Mouse (Mus musculus) monocyte, adult 2 months (primary cell): ENCODE measurements around the gene Plekhn1.

Experiments used
- DNase-seq, 2 experiments: peaks; one replicate each; pipeline ENCODE4 v3.0.0; 2022; ENCODE audit warnings: low spot score in 2 of 2, low read depth in 1 of 2

Plekhn1 gene

GRCm38 (mm10) chr4:156234701-156235213, at the start of gene Plekhn1:
Plekhn1 (minus strand) TSS chr4:156234857.
- no peak for DNase-seq

GRCm38 (mm10) chr4:156255078-156255839, 20.6 kb upstream of the Plekhn1 start, which contains the start of gene Samd11:
Samd11 (minus strand) TSS chr4:156255657.
- no peak for DNase-seq

- DNase-seq = no peak
Measured at GRCm38 (mm10) chr4:156254361-156255077, 19.9 kb upstream of the Plekhn1 start.

DNA sequence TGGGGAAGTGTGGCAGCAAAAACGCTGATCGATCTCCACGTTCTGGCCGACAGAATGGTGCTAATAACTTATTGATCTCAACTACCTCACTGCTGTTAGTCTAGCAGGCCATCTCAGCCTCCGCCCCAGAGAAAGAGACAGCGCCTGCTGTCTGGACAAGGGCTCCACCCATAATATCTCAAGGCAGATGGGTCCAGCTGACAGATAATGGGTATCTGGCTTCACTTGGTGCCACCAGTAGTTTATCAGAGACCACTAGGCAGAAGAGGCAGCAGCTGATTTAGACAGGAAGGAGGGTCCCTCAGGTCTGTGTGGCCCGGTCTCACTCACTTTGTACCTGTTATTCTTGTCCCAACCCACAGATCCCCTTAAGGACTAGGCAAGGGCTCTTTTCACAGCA, 18.4 kb upstream of the Plekhn1 start:
- DNase-seq = no peak

DNA sequence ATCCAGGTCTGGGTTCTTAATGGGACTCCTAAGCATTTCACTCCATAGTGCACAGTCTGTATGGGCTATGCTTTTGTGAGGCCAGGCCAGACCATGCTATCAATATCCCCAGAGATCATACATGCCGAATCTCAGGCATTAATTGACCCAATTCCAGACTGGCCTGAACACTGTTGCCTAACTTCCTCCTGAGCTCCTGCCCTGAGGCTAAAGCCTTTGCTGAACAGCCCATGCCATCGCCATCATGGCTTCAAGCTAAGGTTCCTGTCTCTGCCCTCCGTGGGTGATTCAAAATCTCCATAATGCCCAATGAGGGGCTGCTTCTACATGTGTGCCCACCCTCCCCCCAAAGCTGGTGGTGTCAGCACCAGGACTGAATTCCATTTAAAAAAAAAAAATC, 18.0 kb upstream of the Plekhn1 start:
- no peak for DNase-seq

GRCm38 (mm10) chr4:156252140-156252539, 17.5 kb upstream of the Plekhn1 start:
- no peak for DNase-seq

DNA sequence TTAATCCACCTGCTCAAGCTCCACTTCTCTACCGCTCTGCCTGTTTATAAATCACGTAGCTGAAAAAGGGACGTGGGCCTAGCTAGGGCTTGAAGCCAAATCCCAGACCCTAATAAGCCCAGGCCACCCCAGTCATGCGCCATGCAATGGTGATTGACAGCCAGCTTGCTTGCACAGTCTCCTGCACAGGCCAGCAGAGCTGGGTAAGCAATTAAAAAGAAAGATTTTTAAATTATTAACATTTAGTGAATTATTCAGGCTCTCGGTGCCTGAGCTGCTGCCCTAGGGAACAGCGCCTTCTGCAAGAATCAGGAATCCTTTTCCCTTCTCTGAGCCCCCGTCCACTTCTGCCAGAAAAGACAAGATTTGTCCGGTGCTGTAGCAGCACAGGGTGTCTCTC, 16.4 kb upstream of the Plekhn1 start:
- DNase-seq = no peak

- DNase-seq = no peak
Measured at GRCm38 (mm10) chr4:156249567-156249966, 14.9 kb upstream of the Plekhn1 start.

DNA sequence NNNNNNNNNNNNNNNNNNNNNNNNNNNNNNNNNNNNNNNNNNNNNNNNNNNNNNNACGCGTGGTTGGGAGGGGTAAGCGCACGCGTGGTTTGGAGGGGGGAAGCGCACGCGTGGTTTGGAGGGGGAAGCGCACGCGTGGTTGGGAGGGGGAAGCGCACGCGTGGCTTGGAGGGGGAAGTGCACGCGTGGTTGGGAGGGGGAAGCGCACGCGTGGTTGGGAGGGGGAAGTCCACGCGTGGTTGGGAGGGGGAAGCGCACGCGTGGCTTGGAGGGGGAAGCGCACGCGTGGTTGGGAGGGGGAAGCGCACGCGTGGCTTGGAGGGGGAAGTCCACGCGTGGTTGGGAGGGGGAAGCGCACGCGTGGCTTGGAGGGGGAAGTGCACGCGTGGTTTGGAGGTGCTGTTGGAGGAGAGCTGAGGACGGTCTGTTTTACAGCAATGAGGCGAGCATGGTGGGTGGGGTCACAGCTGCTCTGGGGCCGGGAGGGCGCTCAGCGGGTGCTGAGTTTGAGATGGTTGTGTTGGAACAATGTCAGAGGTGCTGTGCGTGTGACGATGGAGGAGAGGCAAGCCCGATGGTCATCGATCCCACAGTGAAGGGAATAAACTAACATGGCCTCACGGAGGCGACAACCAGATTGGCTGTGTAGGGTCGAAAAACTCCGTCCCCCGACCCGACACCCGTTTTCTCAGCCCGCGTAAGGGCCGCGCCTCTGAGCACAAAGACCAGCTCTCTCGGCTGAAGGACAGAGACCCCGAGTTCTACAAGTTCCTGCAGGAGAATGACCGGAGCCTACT, 2.2 kb upstream of the Plekhn1 start:
- DNase-seq = no peak

DNA sequence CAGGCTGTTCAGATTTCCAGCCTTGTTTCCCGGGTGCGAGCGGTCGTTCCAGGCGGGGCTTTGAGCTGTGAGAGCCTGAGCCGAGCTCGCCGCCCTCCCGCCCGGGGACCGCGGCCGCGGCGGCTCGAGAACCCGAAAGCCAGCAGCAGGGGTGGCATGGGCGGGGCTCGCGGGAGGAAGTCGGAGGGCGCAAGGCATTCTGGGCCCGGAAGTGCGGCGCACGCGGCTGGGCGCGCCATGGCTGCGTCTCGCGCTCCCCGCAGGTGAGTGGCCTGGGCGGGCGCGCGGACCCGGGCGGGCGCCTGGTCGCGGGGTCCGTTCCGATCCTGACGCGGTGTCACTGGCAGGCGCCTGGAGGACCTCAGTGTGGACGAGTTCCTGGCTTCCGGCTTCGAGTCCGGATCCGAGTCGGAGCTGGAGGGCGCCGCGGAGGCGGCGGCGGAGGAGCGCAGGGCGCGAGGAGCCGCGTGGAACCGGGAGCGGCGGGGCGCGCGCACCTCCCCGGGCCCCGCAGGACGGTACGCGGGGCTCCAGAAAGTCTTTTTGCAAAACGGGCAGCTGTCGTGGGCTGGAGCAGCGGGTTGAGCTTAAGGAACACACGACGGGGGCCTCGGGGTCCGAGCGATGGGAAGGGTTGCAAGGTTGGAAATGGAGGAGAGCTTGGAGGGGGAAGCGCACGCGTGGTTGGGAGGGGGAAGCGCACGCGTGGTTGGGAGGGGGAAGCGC, 1.3 kb upstream of the Plekhn1 start, which contains the start of gene Noc2l:
Noc2l (plus strand) TSS at position 203 of the 726 bp plus-strand sequence.
- DNase-seq = peak; percentile 65 to 79

DNA sequence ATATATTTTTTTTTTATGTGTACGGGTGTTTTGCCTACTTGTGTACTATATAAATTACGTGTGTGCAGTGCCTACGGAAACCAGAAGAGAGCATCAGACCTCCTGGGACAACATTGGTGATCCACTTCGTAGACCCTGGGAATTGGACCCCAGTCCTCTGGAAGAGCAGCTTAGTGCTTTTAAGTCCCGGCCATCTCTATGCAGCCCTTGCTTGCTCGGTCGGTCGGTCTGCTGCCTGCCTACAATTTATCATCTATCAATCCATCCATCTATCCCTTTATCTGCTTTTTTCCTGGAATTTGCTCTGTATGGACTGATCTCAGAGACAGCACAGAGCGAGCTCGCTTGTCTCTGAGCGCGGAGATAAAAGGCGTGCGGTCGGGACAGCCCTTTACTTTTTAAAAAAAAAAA, 708 bp upstream of the Plekhn1 start:
- no peak for DNase-seq

DNA sequence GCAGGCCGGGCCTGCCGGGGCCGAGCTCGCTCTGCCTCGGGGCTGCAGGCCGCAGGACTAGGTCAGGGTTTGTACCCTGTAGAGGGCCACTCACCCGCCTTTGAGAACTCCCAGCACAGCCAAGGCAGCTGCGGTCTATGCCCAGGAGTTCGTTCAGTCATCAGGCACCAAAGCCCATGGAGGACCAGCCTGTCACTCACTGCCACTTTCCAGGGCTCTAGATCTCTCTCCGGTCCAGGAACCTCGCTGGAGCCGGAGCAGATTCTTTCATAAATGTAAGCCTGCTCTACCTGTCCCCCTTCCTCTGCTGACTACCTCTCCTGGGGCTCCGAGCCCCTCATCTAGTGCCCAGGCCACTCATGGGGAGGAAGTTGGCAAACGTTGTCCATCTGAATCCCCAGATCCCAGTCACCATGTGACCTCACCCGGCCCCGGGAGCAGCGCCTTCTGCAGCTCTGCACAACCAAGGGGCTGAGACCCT, 596 bp downstream of the Plekhn1 start:
- no peak for DNase-seq

DNA sequence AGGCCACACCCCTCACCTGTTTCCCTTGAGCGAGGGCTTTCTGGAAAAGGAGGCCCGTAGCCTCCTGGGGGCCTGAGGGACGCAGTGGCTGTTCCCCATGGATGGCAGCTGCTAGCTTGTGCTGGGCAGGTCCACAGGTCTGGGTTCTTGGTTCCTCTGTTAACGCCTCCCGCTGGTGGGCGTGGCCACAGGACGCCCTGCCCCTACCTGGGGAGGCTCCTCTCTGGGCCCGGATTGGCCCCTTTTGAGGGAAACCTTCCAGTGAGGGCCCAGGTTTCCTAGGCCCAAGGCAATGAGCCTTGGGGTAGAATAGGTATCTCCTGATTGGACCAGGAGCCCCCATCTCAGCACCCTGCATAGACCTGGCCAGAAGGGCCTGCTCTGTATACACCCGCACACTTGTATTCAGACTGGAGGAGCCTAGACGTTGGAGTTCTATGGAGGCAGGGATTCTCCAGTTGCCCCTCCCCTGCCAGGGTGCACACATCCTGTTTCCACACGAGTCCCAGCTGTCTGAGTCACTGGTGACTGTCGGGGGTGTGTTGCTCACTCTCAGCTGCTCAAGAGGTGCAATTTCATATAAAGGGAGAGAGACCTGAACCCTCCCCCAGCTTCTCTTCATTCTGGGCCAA, 6.1 kb downstream of the Plekhn1 start:
- DNase-seq = no peak

- no peak for DNase-seq
Measured at GRCm38 (mm10) chr4:156227752-156228392, 6.8 kb downstream of the Plekhn1 start.

DNA sequence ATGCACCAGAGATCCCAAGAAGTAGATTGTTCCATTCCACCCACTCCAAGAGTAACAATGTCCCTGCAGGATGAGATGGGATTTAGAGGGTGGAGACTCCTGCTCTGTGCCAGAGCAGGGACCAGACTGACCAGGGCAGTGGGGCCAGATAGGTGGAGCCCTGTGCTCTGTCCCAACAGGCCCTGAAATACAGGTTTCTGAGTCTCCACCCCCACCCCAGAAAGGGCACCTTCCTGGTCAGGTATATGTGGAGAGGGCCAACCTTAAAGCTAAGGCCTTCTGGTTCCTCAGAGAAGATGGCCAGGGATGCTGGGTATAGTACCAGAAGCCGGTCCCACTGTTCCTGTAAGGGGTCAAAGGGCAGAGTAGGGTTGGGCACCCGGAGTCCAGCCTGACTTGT, 10.4 kb downstream of the Plekhn1 start:
- no peak for DNase-seq

DNA sequence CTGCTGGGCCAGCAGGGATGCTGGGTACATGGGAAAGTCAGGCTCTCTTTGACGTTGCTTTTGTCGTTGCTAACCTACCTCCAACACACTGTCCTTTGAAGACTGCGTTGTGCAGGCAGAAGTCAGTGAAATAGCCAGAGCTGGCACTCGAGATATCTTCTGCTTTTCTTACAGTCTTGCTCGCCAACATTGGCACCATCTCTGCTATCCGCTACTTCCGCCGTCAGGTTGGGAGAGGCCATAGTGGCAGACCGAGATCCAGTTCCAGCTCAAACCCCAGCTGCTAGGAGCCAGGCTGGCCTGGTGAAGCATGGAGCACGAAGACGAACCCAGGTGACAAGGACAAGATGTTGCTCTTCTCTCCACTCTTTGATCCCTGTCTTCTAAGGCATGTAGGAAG, 14.7 kb downstream of the Plekhn1 start:
- no peak for DNase-seq

- no peak for DNase-seq
Measured at GRCm38 (mm10) chr4:156217838-156218237, 16.8 kb downstream of the Plekhn1 start.

DNA sequence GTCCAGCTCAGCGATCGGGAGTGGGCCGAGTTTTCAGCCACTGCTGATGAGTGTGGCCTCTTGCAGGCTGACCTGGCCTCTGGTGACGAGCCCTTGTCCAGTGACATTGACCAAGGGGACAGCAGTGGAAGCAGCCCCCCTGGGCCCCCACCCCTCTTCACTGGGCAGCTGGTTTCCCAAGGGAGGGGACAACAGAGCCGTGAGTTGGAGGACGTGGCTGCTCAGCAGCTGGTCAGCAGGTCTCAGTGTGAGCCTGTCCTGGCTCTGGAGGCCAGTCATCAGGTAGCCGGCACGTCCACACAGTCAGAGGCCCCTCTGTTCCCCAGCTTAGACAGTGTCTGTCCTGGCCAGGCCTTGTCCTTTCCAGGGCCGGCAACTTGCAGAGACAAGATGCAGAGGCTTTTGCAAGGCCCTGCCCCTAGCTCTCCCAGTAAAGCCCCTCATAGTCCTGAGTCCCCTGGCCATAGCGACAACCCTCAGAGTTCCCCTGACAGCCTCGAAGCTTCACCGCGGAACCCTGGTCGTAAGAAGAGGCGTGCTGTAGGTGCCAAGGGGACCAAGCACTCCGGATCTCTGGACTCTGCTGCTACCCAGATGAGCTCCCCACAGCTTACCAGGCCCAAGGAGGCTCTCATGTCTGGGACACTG, 17.5 kb downstream of the Plekhn1 start:
- no peak for DNase-seq

GRCm38 (mm10) chr4:156216196-156216595, 18.5 kb downstream of the Plekhn1 start:
- DNase-seq = no peak
